10 mouse cellular contexts compared by ENCODE assay signal in genomic region chr9:44581423-44581822, GRCm38 (mm10).
A peak's percentile ranks its signal among the peaks of the same experiment; 100 is the strongest.
DNase-seq lines count a peak whose midpoint lies in the region.
"Had no signal": no experiment of that assay in that cellular context is flagged by ENCODE, and none has a peak within 500 bp of the region (broad histone marks: within the 10 kb centered on the region; RNA-seq: fewer than 3 reads in every experiment).

No protein-coding gene starts in this region.

- DNase-seq in B cell, adult 2 months, result peak; percentile 84 to 85
- DNase-seq in CD4-positive, CD25-positive, alpha-beta regulatory T cell, adult 2 months (ENCODE audit: low read depth, low spot score), result peak; percentile 87
- DNase-seq in hindlimb bud, embryonic 11.5 days (ENCODE audit: extremely low spot score, low read depth, low spot score), result peak; percentile 78
- DNase-seq in retina, embryonic 14.5 days (ENCODE audit: low spot score), result peak; percentile 10
- DNase-seq in cerebellum, postnatal 14 days, result no peak
- no peak for DNase-seq in right cerebral cortex, postnatal 25 days
- DNase-seq in right cerebral cortex, postnatal 36 days (ENCODE audit: low spot score in 2 of 2), result no peak
- DNase-seq: heart, postnatal 4 days; liver, embryonic 13.5 days; midbrain, embryonic 14.5 days had no signal

Comparison
In these comparisons a context has a peak if more than half of its experiments do, and no peak if none do; other contexts are left out.
1. DNase-seq: peak in B cell, adult 2 months (2 of 2), CD4-positive, CD25-positive, alpha-beta regulatory T cell, adult 2 months (single experiment), hindlimb bud, embryonic 11.5 days (single experiment) and retina, embryonic 14.5 days (single experiment); none in cerebellum, postnatal 14 days (0 of 2), right cerebral cortex, postnatal 25 days (single experiment) and right cerebral cortex, postnatal 36 days (0 of 2).